Mouse (Mus musculus) T-cell, adult 2 months (primary cell): ENCODE results near the gene Fbxl19.
"Not testable (repeated sequence)": the region's sequence is repeated elsewhere in the genome, so short reads cannot be mapped to it uniquely, and the experiment has no call there.

Experiments
- DNase-seq: peaks from one replicate; pipeline ENCODE4 v3.0.0; 2022; ENCODE audit warnings: low spot score

Gene Fbxl19

GRCm38 (mm10) chr7:127768346-127768996 lies 24.1 kb downstream of the Fbxl19 start:
- DNase-seq: no peak

GRCm38 (mm10) chr7:127768997-127769593 lies 24.8 kb downstream of the Fbxl19 start:
- peak; percentile 61 for DNase-seq

GRCm38 (mm10) chr7:127769651-127770038 lies 25.3 kb downstream of the Fbxl19 start, which contains the start of gene Orai3:
TSS of gene Orai3 (plus strand) at chr7:127769815.
- peak; percentile 47 for DNase-seq

- no peak for DNase-seq
These were observed 25.9 kb downstream of the Fbxl19 start for GRCm38 (mm10) chr7:127770039-127770905.

GRCm38 (mm10) chr7:127771262-127771661 lies 26.9 kb downstream of the Fbxl19 start:
- DNase-seq: no peak

GRCm38 (mm10) chr7:127772080-127772479 lies 27.7 kb downstream of the Fbxl19 start:
- DNase-seq: no peak

- DNase-seq: no peak
These were observed 28.2 kb downstream of the Fbxl19 start for GRCm38 (mm10) chr7:127772557-127772956.

GRCm38 (mm10) chr7:127773664-127774384 lies 29.5 kb downstream of the Fbxl19 start:
- DNase-seq: peak; percentile 80

GRCm38 (mm10) chr7:127775837-127776236 lies 31.5 kb downstream of the Fbxl19 start:
- DNase-seq: not testable (repeated sequence)

GRCm38 (mm10) chr7:127776426-127776825 lies 32.1 kb downstream of the Fbxl19 start, which contains the start of gene Setd1a:
TSS of gene Setd1a (plus strand) at chr7:127776670.
- peak; percentile 71 for DNase-seq

- peak; percentile 97 for DNase-seq
These were observed 32.6 kb downstream of the Fbxl19 start for GRCm38 (mm10) chr7:127776878-127777473.

GRCm38 (mm10) chr7:127777474-127778266 lies 33.3 kb downstream of the Fbxl19 start:
- DNase-seq: peak; percentile 46

- no peak for DNase-seq
These were observed 34.0 kb downstream of the Fbxl19 start for GRCm38 (mm10) chr7:127778350-127778749.

GRCm38 (mm10) chr7:127785308-127785707 lies 41.0 kb downstream of the Fbxl19 start, which contains the start of gene Gm49388:
TSS of gene Gm49388 (plus strand) at chr7:127785608.
- DNase-seq: no peak

- no peak for DNase-seq
These were observed 52.9 kb downstream of the Fbxl19 start for GRCm38 (mm10) chr7:127797076-127797845.

- DNase-seq: no peak
These were observed 54.2 kb downstream of the Fbxl19 start for GRCm38 (mm10) chr7:127798591-127798990.

- no peak for DNase-seq
These were observed 54.9 kb downstream of the Fbxl19 start for GRCm38 (mm10) chr7:127799211-127799610.

- DNase-seq: no peak
These were observed 55.4 kb downstream of the Fbxl19 start for GRCm38 (mm10) chr7:127799738-127800137.

- peak; percentile 72 for DNase-seq
These were observed 56.2 kb downstream of the Fbxl19 start, which contains the start of gene Hsd3b7 for GRCm38 (mm10) chr7:127800435-127801009. TSS of gene Hsd3b7 (plus strand) at chr7:127800604.
